In the genomic region with DNA sequence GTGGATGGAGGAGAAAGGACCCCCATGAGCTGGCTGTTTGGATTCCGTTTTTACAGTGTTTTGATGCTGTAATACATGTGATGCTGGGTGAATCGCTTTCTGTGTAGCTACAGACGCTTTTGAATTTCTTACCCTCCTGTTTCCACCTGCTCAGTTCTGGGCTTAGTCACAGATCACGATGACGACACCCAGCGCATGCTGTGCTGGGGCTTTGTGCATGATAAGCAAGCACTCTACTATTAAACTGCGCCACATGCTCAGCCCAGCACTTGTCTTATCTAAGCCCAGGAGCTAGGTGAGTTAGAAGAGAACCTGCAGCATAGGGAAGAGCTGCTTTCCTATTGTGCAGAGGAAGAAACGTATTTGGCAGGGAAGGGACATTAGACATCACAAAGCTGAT, we compare ENCODE assay signal across 16 mouse cellular contexts. TPM values are rescaled to one million over a fixed set of nuclear protein-coding genes. Genes with fewer than 3 reads are reported as not detected.
DNase-seq lines count a peak whose midpoint lies in the region; ATAC-seq and TF ChIP-seq lines count a peak whose summit lies in the region.
"Had no signal": no experiment of that assay in that cellular context is flagged by ENCODE, and none has a peak within 500 bp of the region (broad histone marks: within the 10 kb centered on the region; RNA-seq: fewer than 3 reads in every experiment).

No protein-coding gene starts in this region.

- intact Hi-C loops in left cerebral cortex, adult 2 months (cut with DNase I): no loop called here
- intact Hi-C loops in left cerebral cortex, postnatal 4 days (cut with DNase I): no loop called here

- H3K27ac ChIP-seq in left cerebral cortex, adult 2 months: no peak overlapping the region
- H3K27ac ChIP-seq: hindbrain, embryonic 10.5 days; liver, embryonic 13.5 days; midbrain, embryonic 10.5 days had no signal

- DNase-seq in cerebellum, postnatal 4 days (ENCODE audit: low spot score in 2 of 2): no peak
- peak; percentile 46 to 48 for DNase-seq in left cerebral cortex, adult 2 months (ENCODE audit: extremely low spot score in 1 of 2, low spot score in 2 of 2)
- DNase-seq in left cerebral cortex, postnatal 4 days: no peak
- DNase-seq in cerebellum, postnatal 14 days: peak; percentile 57 to 62
- peak; percentile 39 to 53 for DNase-seq in right cerebral cortex, postnatal 10 days (ENCODE audit: low spot score in 2 of 2)
- DNase-seq in kidney, adult 9 months: no peak
- DNase-seq in adrenal gland, adult 8-10 months: no peak
- DNase-seq: kidney, adult 2 months; liver, embryonic 13.5 days; lung, postnatal 10 days; thymus, adult 18-20 months had no signal

- H3K4me3 ChIP-seq in left cerebral cortex, adult 2 months: no peak overlapping the region
- H3K4me3 ChIP-seq: heart, embryonic 12.5 days; hindbrain, embryonic 10.5 days; liver, embryonic 13.5 days; midbrain, embryonic 10.5 days had no signal

- TF ChIP-seq CTCF in left cerebral cortex, adult 2 months (IDR thresholded peaks at IDR 0.05): no peak

- ATAC-seq in cerebellum, adult (ENCODE audit: insufficient number of reproducible peaks, low FRiP score, low TSS enrichment): peak; percentile 89

RNA-seq across cellular contexts. Expression of a gene that starts 58.0 kb away (rescaled TPM):
- total RNA-seq in left cerebral cortex, adult 2 months (2021): 1 to 10 TPM; 1.3 to 2.0 TPM
- 1 to 10 TPM in 1 of 2 experiments, under 1 TPM in 1; 0.40 to 2.8 TPM for total RNA-seq in left cerebral cortex, postnatal 4 days (2021)
- total RNA-seq in adrenal gland, adult 8-10 months (2022): under 1 TPM in 2 of 4 experiments, not detected in 2; 0.75 to 0.83 TPM
- total RNA-seq: gastrocnemius, adult 18-20 months had no signal

RNA-seq across cellular contexts. Expression of a gene that starts 58.3 kb away (rescaled TPM):
- 100 to 1,000 TPM; 272 to 289 TPM for total RNA-seq in left cerebral cortex, adult 2 months (2021)
- total RNA-seq in left cerebral cortex, postnatal 4 days (2021): 100 to 1,000 TPM; 246 to 247 TPM
- 1 to 10 TPM; 1.2 to 4.5 (median 2.6) TPM for total RNA-seq in adrenal gland, adult 8-10 months (2022)
- total RNA-seq: gastrocnemius, adult 18-20 months had no signal

Comparison
In these comparisons a context has a peak if more than half of its experiments do, and no peak if none do; other contexts are left out.
1. DNase-seq: peak in left cerebral cortex, adult 2 months (2 of 2), cerebellum, postnatal 14 days (2 of 2) and right cerebral cortex, postnatal 10 days (2 of 2); none in cerebellum, postnatal 4 days (0 of 2), left cerebral cortex, postnatal 4 days (single experiment), kidney, adult 9 months (single experiment) and adrenal gland, adult 8-10 months (single experiment).
2. RNA of a gene that starts 58.3 kb away (total RNA-seq): 272 to 289 TPM in left cerebral cortex, adult 2 months and 246 to 247 TPM in left cerebral cortex, postnatal 4 days; 1.2 to 4.5 TPM in adrenal gland, adult 8-10 months; every median in the first group is over 10 times any median in the second.